Mouse (Mus musculus): ENCODE data around the gene Ctsk. TPM values are rescaled to one million over a fixed set of nuclear protein-coding genes. Genes with fewer than 3 reads are reported as not detected.
"Not testable (repeated sequence)": the region's sequence is repeated elsewhere in the genome, so short reads cannot be mapped to it uniquely, and the experiment has no call there.

Ctsk gene
- total and polyA plus RNA-seq, 2 experiments from 2014 or later, result 6.7 to 11.6 TPM

DNA sequence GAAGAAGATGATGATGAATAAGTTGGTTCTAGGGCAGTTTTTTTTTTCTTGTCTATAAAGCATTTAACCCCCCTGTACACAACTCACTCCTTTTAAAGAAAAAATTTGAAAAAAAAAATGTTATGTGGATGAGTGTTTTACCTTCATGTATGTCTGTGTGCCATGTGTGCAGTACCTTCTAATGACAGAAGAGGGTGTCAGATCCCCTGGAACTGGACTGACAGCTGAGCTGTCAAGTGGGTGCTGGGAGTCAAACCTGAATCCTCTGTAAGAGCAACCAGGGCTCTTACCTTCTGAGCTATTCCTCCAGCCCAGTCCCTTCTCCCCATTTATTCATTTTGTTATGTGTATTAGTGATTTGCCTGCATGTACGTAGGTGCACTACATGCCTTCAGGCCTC is 32.0 kb downstream of the Ctsk start:
- 88% methylated on average over 1 of the region's 1 CpGs for WGBS

GRCm38 (mm10) chr3:95533364-95533763 is 34.3 kb downstream of the Ctsk start:
- no peaks in the 10 kb centered on the region for H3K9me3 ChIP-seq (ENCODE audit: low read length)
- no peaks in the 10 kb centered on the region for H3K4me1 ChIP-seq (ENCODE audit: insufficient read depth, low read length)
- ATAC-seq, result no peak
- no peak overlapping the region for H3K4me3 ChIP-seq (ENCODE audit: low read length)
- no peak overlapping the region for H3K27ac ChIP-seq
- no peaks in the 10 kb centered on the region for H3K27me3 ChIP-seq (ENCODE audit: insufficient read depth, low read length)
- WGBS, result 92% methylated on average over 5 of the region's 5 CpGs
- H3K9ac ChIP-seq (replicated peaks; ENCODE audit: low read length), result no peak overlapping the region
- TF ChIP-seq CTCF (IDR thresholded peaks at IDR 0.05; ENCODE audit: low read depth), result no peak
- no peaks in the 10 kb centered on the region for H3K36me3 ChIP-seq (ENCODE audit: insufficient read depth, low read length)
- no peak overlapping the region for H3K4me2 ChIP-seq (ENCODE audit: low read depth, low read length)
- DNase-seq (ENCODE audit: low spot score), result no peak

More for the DNA sequence above, 32.0 kb downstream of the Ctsk start:
- Histone ChIP-seq H3K27ac (no peak overlapping the region), H3K9ac (replicated peaks; ENCODE audit: low read length) (no peak overlapping the region), H3K9me3 (ENCODE audit: low read length) (no peaks in the 10 kb centered on the region), H3K4me3 (ENCODE audit: low read length) (no peak overlapping the region), H3K36me3 (ENCODE audit: insufficient read depth, low read length) (no peaks in the 10 kb centered on the region), H3K4me1 (ENCODE audit: insufficient read depth, low read length) (no peaks in the 10 kb centered on the region), H3K4me2 (ENCODE audit: low read depth, low read length) (no peak overlapping the region), H3K27me3 (ENCODE audit: insufficient read depth, low read length) (no peaks in the 10 kb centered on the region)
- no peak for TF ChIP-seq CTCF (IDR thresholded peaks at IDR 0.05; ENCODE audit: low read depth)
- no peak for ATAC-seq
- no peak for DNase-seq (ENCODE audit: low spot score)

DNA sequence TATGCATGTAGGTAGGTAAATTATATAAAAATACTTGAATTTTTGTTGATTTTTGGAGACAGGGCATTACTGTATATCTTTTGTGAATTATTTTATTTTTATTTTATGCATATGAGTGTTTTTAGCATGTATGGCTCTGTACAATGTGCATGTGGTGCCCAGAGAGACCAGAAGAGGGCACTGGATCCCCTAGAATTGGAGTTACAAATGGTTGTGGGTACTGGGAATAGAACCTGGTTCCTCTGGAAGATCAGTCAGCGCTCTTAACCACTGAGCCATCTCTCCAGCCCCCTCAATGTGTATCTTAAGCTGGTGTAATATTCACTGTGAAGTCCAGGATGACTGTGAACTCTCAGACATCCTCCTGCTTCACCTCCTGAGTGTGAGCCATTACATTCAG is 35.9 kb downstream of the Ctsk start:
- Histone ChIP-seq H3K4me3 (ENCODE audit: low read length) (no peak overlapping the region), H3K4me1 (ENCODE audit: insufficient read depth, low read length) (no peaks in the 10 kb centered on the region), H3K36me3 (ENCODE audit: insufficient read depth, low read length) (no peaks in the 10 kb centered on the region), H3K9ac (replicated peaks; ENCODE audit: low read length) (no peak overlapping the region), H3K27me3 (ENCODE audit: insufficient read depth, low read length) (no peaks in the 10 kb centered on the region), H3K27ac (no peak overlapping the region), H3K4me2 (ENCODE audit: low read depth, low read length) (no peak overlapping the region), H3K9me3 (ENCODE audit: low read length) (no peaks in the 10 kb centered on the region)
- ATAC-seq, result no peak
- 76% methylated on average over 1 of the region's 1 CpGs for WGBS
- no peak for TF ChIP-seq CTCF (IDR thresholded peaks at IDR 0.05; ENCODE audit: low read depth)
- no peak for DNase-seq (ENCODE audit: low spot score)

- H3K4me3 ChIP-seq (ENCODE audit: low read length), result no peak overlapping the region
- no peak overlapping the region for H3K9ac ChIP-seq (replicated peaks; ENCODE audit: low read length)
- no peak for ATAC-seq
- DNase-seq (ENCODE audit: low spot score), result no peak
- no peak overlapping the region for H3K4me2 ChIP-seq (ENCODE audit: low read depth, low read length)
- 90% methylated on average over 10 of the region's 10 CpGs for WGBS
- TF ChIP-seq CTCF (IDR thresholded peaks at IDR 0.05; ENCODE audit: low read depth), result no peak
- no peaks in the 10 kb centered on the region for H3K9me3 ChIP-seq (ENCODE audit: low read length)
- H3K27ac ChIP-seq, result no peak overlapping the region
- H3K27me3 ChIP-seq (ENCODE audit: insufficient read depth, low read length), result no peaks in the 10 kb centered on the region
- H3K36me3 ChIP-seq (ENCODE audit: insufficient read depth, low read length), result no peaks in the 10 kb centered on the region
- no peaks in the 10 kb centered on the region for H3K4me1 ChIP-seq (ENCODE audit: insufficient read depth, low read length)
Observed at GRCm38 (mm10) chr3:95538936-95539335, 39.9 kb downstream of the Ctsk start.

DNA sequence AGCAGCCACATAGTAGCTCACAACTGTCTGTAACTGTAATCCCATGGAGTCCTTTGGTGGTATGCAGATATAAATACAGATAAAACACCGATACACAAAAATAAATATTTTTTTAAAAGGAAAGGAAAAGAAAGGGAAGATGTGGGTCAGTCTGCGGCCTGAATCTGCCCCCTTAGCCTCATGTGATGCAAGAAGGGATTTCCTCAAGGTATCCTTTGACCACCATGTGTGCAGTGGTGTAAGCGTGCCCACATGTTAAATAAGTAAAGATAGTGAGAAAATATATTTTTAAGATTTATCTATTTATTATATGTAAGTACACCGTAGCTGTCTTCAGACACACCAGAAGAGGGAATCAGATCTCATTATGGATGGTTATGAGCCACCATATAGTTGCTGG is 40.8 kb downstream of the Ctsk start:
- H3K27ac ChIP-seq, result no peak overlapping the region
- H3K9me3 ChIP-seq (ENCODE audit: low read length), result no peaks in the 10 kb centered on the region
- no peak overlapping the region for H3K4me2 ChIP-seq (ENCODE audit: low read depth, low read length)
- WGBS, result 94% methylated on average over 4 of the region's 4 CpGs
- no peak for TF ChIP-seq CTCF (IDR thresholded peaks at IDR 0.05; ENCODE audit: low read depth)
- no peak overlapping the region for H3K9ac ChIP-seq (replicated peaks; ENCODE audit: low read length)
- no peaks in the 10 kb centered on the region for H3K4me1 ChIP-seq (ENCODE audit: insufficient read depth, low read length)
- no peaks in the 10 kb centered on the region for H3K36me3 ChIP-seq (ENCODE audit: insufficient read depth, low read length)
- no peaks in the 10 kb centered on the region for H3K27me3 ChIP-seq (ENCODE audit: insufficient read depth, low read length)
- no peak for ATAC-seq
- H3K4me3 ChIP-seq (ENCODE audit: low read length), result no peak overlapping the region
- DNase-seq (ENCODE audit: low spot score), result no peak

GRCm38 (mm10) chr3:95541186-95541585 is 42.1 kb downstream of the Ctsk start:
- not testable (repeated sequence) for H3K4me3 ChIP-seq (ENCODE audit: low read length); H3K36me3 ChIP-seq (ENCODE audit: insufficient read depth, low read length); ATAC-seq; H3K4me1 ChIP-seq (ENCODE audit: insufficient read depth, low read length); H3K4me2 ChIP-seq (ENCODE audit: low read depth, low read length); H3K27me3 ChIP-seq (ENCODE audit: insufficient read depth, low read length); H3K9ac ChIP-seq (replicated peaks; ENCODE audit: low read length); H3K27ac ChIP-seq; H3K9me3 ChIP-seq (ENCODE audit: low read length); DNase-seq (ENCODE audit: low spot score)
- 85% methylated on average over 2 of the region's 2 CpGs for WGBS

- Histone ChIP-seq H3K27ac (no peak overlapping the region), H3K36me3 (ENCODE audit: insufficient read depth, low read length) (no peaks in the 10 kb centered on the region), H3K27me3 (ENCODE audit: insufficient read depth, low read length) (no peaks in the 10 kb centered on the region), H3K4me1 (ENCODE audit: insufficient read depth, low read length) (no peaks in the 10 kb centered on the region), H3K4me3 (ENCODE audit: low read length) (no peak overlapping the region), H3K9me3 (ENCODE audit: low read length) (no peaks in the 10 kb centered on the region), H3K9ac (replicated peaks; ENCODE audit: low read length) (no peak overlapping the region), H3K4me2 (ENCODE audit: low read depth, low read length) (no peak overlapping the region)
- DNase-seq (ENCODE audit: low spot score) (no peak), ATAC-seq (no peak)
- TF ChIP-seq CTCF (IDR thresholded peaks at IDR 0.05; ENCODE audit: low read depth), result no peak
Observed at GRCm38 (mm10) chr3:95542171-95542570, 43.1 kb downstream of the Ctsk start.

Measured in hindbrain, postnatal 0 days (tissue).